Mouse (Mus musculus): Measurements from ENCODE around the gene Cenpl. TPM values are rescaled to one million over a fixed set of nuclear protein-coding genes. Genes with fewer than 3 reads are reported as not detected.

Cenpl gene
- polyA plus RNA-seq, 1 experiment from 2014 or later = 9.1 TPM

DNA sequence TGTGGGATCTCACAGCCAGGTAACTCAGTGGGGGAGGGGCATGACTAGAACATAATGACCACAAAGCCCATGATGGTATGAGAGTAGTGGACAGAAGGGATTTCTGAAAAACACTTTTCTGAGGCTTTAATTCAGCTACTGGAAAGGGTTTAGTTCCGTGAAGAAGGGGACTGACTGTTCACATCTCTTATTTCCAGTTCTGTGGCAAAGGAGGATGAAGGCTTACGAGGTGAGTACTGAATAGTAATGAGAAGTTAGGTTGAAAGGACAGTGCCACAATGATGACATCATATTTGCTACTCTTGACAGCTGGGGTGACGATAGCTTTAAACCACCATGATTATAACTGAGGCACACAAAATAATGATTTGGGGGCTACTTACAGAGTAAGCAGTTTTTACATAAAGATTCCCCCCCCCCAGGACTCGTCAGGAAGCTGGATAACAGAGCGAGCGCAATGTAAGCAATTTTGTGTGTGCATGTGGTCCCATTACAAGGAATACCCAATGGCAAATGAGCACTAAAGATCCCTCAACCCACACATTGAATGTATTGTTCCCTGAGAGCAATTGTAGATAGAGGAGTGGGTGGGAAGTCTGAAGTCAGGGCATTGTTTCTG, 34.6 kb upstream of the Cenpl start:
- H3K36me3 ChIP-seq = peaks cover 40% of the 10 kb centered on the region
- WGBS = under 1% methylated on average over 6 of the region's 6 CpGs
- no peak for ATAC-seq (ENCODE audit: low FRiP score)

DNA sequence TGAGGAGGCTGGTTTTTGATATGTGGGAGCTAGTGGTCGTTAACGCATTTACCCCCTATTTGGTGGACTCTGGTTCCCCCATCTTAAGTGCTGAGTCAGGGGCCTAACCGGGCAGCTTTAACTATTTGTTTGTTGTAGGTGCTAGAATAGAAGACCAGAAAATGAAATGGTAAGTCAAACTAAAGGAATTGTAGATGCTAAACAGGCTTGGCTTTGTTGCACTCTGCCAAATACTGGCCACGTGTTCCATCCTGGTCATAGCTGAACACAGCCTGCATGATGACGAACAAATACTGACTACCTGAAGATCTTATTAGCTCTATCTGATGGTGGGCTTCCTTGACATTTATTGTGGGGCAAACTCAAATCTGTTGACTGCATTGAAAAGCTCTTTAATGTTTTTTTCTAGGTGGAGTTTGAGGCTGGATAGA, 34.1 kb upstream of the Cenpl start:
- peak overlapping the region; percentile 77 for H3K4me3 ChIP-seq (replicated peaks)
- peak overlapping the region; percentile 85 for H3K9ac ChIP-seq (replicated peaks)
- no peaks in the 10 kb centered on the region for H3K27me3 ChIP-seq (replicated peaks)
- peaks cover 35% of the 10 kb centered on the region for H3K36me3 ChIP-seq
- ATAC-seq (ENCODE audit: low FRiP score) = no peak
- peak overlapping the region; percentile 95 for H3K27ac ChIP-seq (replicated peaks)
- H3K9me3 ChIP-seq (replicated peaks) = no peaks in the 10 kb centered on the region
- H3K4me2 ChIP-seq = peak overlapping the region; percentile 81
- peaks cover 48% of the 10 kb centered on the region for H3K4me1 ChIP-seq
- WGBS = under 1% methylated on average over 5 of the region's 5 CpGs

More for the DNA sequence above, 34.6 kb upstream of the Cenpl start:
- H3K9ac ChIP-seq (replicated peaks) = peak overlapping the region; percentile 85
- H3K9me3 ChIP-seq (replicated peaks) = no peaks in the 10 kb centered on the region
- peak overlapping the region; percentile 95 for H3K27ac ChIP-seq (replicated peaks)
- H3K4me3 ChIP-seq (replicated peaks) = peak overlapping the region; percentile 77
- H3K27me3 ChIP-seq (replicated peaks) = no peaks in the 10 kb centered on the region
- H3K4me1 ChIP-seq = peaks cover 49% of the 10 kb centered on the region
- H3K4me2 ChIP-seq = peak overlapping the region; percentile 81

DNA sequence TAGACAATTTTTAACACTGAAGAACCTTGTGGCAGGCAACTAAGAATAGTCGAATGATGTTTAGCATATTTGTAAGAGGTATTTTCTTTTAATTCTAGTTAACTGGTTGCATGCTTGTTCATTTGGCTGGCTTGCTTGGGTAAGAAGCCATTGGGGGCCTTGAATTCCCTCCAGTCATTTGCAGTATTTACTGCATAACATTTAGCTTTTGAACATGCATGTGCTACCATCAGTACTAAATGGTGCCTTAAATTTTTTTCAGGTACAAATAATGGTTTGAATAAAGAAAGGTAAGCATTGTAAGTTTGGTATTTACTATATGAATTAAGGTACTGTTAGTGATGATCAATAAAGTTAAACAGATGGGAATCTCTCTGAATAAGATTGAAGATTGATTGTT, 33.5 kb upstream of the Cenpl start:
- 0% methylated on average over 1 of the region's 1 CpGs for WGBS
- no peaks in the 10 kb centered on the region for H3K27me3 ChIP-seq (replicated peaks)
- H3K9me3 ChIP-seq (replicated peaks) = no peaks in the 10 kb centered on the region
- peak overlapping the region; percentile 81 for H3K4me2 ChIP-seq
- H3K9ac ChIP-seq (replicated peaks) = peak overlapping the region; percentile 85
- peak overlapping the region; percentile 95 for H3K27ac ChIP-seq (replicated peaks)
- peaks cover 42% of the 10 kb centered on the region for H3K4me1 ChIP-seq
- no peak for ATAC-seq (ENCODE audit: low FRiP score)
- H3K36me3 ChIP-seq = peaks cover 34% of the 10 kb centered on the region
- H3K4me3 ChIP-seq (replicated peaks) = peak overlapping the region; percentile 77

DNA sequence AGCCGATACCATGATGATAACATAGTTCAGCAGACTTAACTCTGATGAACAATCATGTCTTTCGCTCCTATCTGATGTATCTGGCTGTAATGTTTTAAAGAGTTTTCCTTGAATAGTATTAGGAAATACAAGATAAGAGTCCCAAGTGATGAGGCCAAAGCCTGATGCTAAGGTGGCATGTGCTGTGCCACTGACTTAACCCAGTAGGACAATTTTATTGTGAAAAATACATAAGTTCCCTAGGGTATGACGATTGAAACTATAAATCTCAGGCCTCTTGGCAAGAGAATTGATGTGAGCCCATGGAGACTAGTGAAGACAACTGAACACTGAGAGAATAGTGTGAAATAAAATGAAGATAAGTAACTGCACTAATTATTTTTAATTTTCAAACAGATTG, 32.9 kb upstream of the Cenpl start:
- no peak overlapping the region for H3K27ac ChIP-seq (replicated peaks)

DNA sequence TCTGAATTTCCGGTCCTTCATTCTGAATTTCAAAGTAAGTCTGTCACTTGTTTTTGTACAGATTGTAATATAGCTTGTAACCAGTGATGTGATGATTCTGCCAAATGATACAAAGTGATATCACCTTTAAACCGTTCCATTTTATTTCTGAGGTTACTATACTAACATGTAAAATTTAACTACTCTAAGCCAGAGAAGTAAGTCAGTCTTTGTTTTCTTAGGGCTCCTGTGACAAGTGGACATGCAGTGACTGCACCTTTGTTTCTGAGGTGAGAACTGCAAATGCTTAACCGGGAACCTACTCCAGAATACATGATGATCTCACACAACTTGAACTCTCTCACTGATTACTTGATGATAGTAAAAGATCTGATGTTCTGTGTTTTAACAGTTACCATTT, 32.5 kb upstream of the Cenpl start:
- no peak for ATAC-seq (ENCODE audit: low FRiP score)
- 28% methylated on average over 3 of the region's 3 CpGs for WGBS
- peaks cover 37% of the 10 kb centered on the region for H3K4me1 ChIP-seq

More for the DNA sequence above, 32.9 kb upstream of the Cenpl start:
- Histone ChIP-seq H3K4me3 (replicated peaks) (peak overlapping the region; percentile 27), H3K4me1 (peaks cover 41% of the 10 kb centered on the region), H3K4me2 (peak overlapping the region; percentile 81), H3K27me3 (replicated peaks) (no peaks in the 10 kb centered on the region), H3K9ac (replicated peaks) (peak overlapping the region; percentile 44), H3K9me3 (replicated peaks) (no peaks in the 10 kb centered on the region), H3K36me3 (peaks cover 30% of the 10 kb centered on the region)
- ATAC-seq (ENCODE audit: low FRiP score) = no peak
- 26% methylated on average over 3 of the region's 3 CpGs for WGBS

DNA sequence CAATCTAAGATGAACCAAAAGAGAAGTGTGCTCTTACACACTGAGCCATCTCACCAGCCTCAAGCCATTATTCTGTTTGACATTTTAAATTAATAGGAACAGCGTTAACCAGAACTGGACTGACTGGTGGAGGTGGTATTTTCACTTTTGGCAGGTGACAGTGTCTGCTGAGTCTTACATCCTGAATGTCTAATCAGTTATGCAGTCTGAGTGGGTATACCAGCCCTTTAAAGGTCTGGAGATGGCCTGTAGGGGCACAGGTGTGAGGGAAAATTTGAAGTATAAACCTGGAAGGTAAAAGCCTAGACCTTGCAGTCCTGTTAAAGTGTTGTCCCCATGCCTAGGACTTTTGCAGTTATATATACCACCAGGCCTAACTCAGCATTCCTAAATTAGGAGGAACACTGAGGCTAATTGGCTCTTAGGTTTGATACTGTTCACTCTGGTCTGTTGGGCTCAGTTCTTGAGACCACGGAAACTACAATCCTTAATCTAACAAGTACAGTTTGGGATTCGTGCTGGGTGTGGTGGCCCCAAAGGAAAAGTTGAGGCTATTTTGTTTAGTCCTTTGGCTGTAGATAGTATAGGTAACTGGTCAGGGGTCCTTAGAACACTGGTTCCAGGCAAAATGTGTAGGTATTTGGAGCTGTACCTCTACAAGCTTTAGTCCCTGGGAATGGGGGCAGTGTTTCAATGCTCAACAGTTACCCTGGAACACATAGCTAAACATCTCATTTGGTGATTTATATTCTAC, 31.4 kb upstream of the Cenpl start:
- no peak overlapping the region for H3K9ac ChIP-seq (replicated peaks)
- H3K36me3 ChIP-seq = peaks cover 34% of the 10 kb centered on the region
- H3K27ac ChIP-seq (replicated peaks) = peak overlapping the region; percentile 11; the same call in 1 of the 2 replicates
- no peaks in the 10 kb centered on the region for H3K27me3 ChIP-seq (replicated peaks)
- ATAC-seq (ENCODE audit: low FRiP score) = no peak
- WGBS = 6% methylated on average over 3 of the region's 3 CpGs
- no peak overlapping the region for H3K4me3 ChIP-seq (replicated peaks)
- no peaks in the 10 kb centered on the region for H3K9me3 ChIP-seq (replicated peaks)
- no peak overlapping the region for H3K4me2 ChIP-seq
- peaks cover 26% of the 10 kb centered on the region for H3K4me1 ChIP-seq

More for the DNA sequence above, 32.5 kb upstream of the Cenpl start:
- Histone ChIP-seq H3K4me3 (replicated peaks) (no peak overlapping the region), H3K36me3 (peaks cover 29% of the 10 kb centered on the region), H3K27me3 (replicated peaks) (no peaks in the 10 kb centered on the region), H3K4me2 (peak overlapping the region; percentile 81), H3K27ac (replicated peaks) (no peak overlapping the region), H3K9ac (replicated peaks) (no peak overlapping the region), H3K9me3 (replicated peaks) (no peaks in the 10 kb centered on the region)

DNA sequence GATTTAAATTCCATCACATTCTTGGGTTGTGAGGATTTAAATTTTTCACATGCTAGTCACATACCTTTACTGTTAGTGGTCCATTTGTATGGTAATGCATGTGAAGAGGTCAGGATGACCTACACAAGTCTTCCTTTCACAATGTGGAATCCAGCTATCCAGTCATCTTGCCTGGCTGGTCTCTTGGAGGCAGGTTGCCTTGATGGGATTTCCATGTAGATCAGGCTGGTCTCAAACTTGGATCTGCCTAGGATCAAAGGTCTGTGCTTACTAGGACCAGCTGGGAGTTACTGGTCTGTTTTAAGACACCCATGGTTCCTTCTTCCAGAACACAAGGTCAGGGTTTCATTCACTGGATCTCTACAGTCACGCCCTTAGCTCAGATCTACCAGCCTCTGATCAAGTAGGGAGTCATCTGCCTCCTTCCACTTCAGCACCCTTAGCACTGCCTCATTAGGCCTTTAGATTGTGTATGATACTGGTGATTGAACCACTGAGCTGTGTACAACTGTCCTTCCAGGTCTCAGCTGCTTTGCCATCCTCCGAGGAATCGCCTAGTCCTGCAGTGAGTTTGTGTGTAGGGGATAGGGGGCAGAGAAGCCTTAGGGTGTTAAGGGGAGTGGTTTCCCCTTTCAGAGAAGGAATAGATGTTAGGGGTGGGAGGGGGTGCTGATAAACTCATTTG, 30.6 kb upstream of the Cenpl start:
- H3K36me3 ChIP-seq = peaks cover 36% of the 10 kb centered on the region
- no peak overlapping the region for H3K4me2 ChIP-seq
- ATAC-seq (ENCODE audit: low FRiP score) = no peak
- H3K27ac ChIP-seq (replicated peaks) = peak overlapping the region; percentile 42; the same call in 1 of the 2 replicates
- peaks cover 26% of the 10 kb centered on the region for H3K4me1 ChIP-seq
- H3K9me3 ChIP-seq (replicated peaks) = no peaks in the 10 kb centered on the region
- H3K4me3 ChIP-seq (replicated peaks) = no peak overlapping the region
- WGBS = 21% methylated on average over 3 of the region's 3 CpGs
- H3K27me3 ChIP-seq (replicated peaks) = no peaks in the 10 kb centered on the region
- H3K9ac ChIP-seq (replicated peaks) = no peak overlapping the region

DNA sequence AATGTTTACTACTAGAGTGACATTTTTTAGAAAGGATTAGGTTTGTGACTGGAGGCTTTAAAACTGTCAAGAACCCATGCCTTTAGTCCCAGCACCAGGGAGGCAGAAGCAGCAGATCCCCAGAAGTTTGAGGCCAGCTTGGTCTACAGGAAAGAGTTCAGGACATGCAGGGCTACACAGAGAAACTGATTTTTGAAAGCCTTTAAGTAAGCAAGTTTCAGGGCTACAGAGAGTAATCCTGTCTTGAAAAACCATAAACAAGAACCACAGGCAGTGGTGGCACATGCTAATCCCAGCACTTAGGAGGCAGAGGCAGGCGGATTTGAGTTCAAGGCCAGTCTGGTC, 30.1 kb upstream of the Cenpl start:
- Histone ChIP-seq H3K36me3 (peaks cover 41% of the 10 kb centered on the region), H3K9ac (replicated peaks) (no peak overlapping the region), H3K27ac (replicated peaks) (no peak overlapping the region), H3K4me3 (replicated peaks) (no peak overlapping the region), H3K9me3 (replicated peaks) (no peaks in the 10 kb centered on the region), H3K4me1 (peaks cover 26% of the 10 kb centered on the region), H3K4me2 (no peak overlapping the region), H3K27me3 (replicated peaks) (no peaks in the 10 kb centered on the region)
- 74% methylated on average over 1 of the region's 1 CpGs for WGBS
- ATAC-seq (ENCODE audit: low FRiP score) = no peak

DNA sequence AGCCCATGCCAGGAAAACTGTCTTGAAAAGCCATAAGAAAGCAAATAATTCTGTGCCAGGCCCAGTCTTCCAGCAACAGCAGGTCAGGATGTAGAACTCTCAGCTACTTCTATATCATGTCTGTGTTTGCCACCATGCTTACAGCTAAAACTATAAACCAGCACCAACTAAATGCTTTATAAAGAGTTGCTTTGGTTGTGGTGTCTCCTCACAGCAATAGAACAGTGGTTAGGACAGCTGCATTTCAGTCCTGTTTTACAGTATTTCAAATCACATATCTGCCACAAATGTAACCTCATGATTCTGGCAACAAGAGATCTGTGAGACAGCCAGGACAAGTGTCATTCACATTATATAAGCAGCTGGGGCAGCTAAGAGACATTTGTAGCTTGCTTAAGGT, 29.7 kb upstream of the Cenpl start:
- Histone ChIP-seq H3K27me3 (replicated peaks) (no peaks in the 10 kb centered on the region), H3K4me3 (replicated peaks) (no peak overlapping the region), H3K27ac (replicated peaks) (no peak overlapping the region), H3K9ac (replicated peaks) (no peak overlapping the region), H3K9me3 (replicated peaks) (no peaks in the 10 kb centered on the region), H3K36me3 (peaks cover 46% of the 10 kb centered on the region), H3K4me1 (peaks cover 26% of the 10 kb centered on the region), H3K4me2 (no peak overlapping the region)
- ATAC-seq (ENCODE audit: low FRiP score) = no peak

DNA sequence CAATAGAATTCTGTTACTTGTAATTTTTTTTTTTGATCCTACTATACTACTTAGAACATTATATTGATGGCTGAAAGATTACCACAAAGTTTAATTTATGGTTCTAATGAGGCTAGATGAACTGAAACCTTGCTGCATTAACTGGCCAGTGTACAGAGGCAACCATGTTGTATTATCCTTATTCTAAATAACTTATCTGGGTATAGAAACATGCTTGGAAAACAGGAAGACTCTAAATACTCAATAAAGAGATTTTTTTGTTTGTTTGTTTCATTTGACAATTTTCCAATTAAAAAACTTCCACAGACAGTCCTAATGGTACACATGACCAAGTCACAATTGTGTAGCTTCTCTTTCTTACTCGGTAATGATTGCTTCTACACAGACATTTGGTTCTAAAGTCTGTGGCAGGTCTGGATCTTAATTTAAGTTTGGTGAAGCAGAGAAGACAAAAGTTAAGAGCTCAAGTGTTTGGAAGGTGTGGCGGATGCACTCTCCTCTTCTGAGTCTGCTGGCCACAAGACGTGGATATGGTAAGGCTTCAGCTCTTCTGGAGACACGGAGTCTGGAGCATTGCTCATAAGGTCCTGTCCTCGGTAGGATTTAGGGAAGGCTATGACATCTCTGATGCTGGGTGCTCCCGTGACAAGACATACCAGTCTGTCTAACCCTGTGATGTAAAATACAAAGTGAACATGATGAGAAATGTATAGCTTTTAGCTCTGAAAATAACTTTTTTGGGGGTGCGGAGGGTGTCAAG, 29.1 kb upstream of the Cenpl start:
- Histone ChIP-seq H3K9me3 (replicated peaks) (no peaks in the 10 kb centered on the region), H3K4me2 (no peak overlapping the region), H3K27me3 (replicated peaks) (no peaks in the 10 kb centered on the region), H3K9ac (replicated peaks) (no peak overlapping the region), H3K4me3 (replicated peaks) (no peak overlapping the region), H3K27ac (replicated peaks) (no peak overlapping the region), H3K36me3 (peaks cover 52% of the 10 kb centered on the region), H3K4me1 (peaks cover 21% of the 10 kb centered on the region)
- 95% methylated on average over 7 of the region's 7 CpGs for WGBS
- ATAC-seq (ENCODE audit: low FRiP score) = no peak

DNA sequence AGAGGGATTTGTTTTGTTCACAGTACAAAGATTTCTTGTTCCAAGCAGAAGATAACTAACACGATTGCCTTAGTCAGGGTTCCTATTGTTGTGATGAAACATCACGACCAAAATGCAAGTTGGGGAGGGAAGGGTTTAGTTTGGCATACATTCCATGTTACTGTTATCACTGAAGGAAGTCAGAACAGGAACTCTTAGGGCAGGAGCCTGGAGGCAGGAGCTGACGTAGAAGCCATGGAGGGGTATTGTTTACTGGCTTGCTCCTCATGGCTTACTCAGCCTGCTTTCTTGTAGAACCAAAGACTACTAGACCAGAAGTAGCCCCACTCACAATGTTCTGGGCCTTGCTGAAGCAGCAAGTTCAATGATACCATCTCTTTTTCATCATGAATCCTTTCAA, 23.5 kb upstream of the Cenpl start:
- H3K9me3 ChIP-seq (replicated peaks) = no peaks in the 10 kb centered on the region
- no peak for ATAC-seq (ENCODE audit: low FRiP score)
- no peaks in the 10 kb centered on the region for H3K27me3 ChIP-seq (replicated peaks)
- H3K4me2 ChIP-seq = no peak overlapping the region
- H3K36me3 ChIP-seq = peaks cover 43% of the 10 kb centered on the region
- no peak overlapping the region for H3K27ac ChIP-seq (replicated peaks)
- H3K4me1 ChIP-seq = no peaks in the 10 kb centered on the region
- H3K4me3 ChIP-seq (replicated peaks) = no peak overlapping the region
- H3K9ac ChIP-seq (replicated peaks) = no peak overlapping the region
- WGBS = 92% methylated on average over 3 of the region's 3 CpGs
